Mouse (Mus musculus) megakaryocyte-erythroid progenitor cell, adult 5-6 weeks (primary cell): ENCODE results near the gene Ppp1r16b. TPM values are rescaled to one million over a fixed set of nuclear protein-coding genes. Genes with fewer than 3 reads are reported as not detected.

Source experiments
- ATAC-seq: replicated peaks from 2 replicates; pipeline ENCODE4 v1.8.0; 2016; ENCODE audit warnings: mild to moderate bottlenecking, inconsistent platforms; ENCODE audit not compliant: severe bottlenecking, poor library complexity, low FRiP score, low TSS enrichment
- total RNA-seq, 2 experiments: library from RNA; stranded (forward) in 1 of 2; stranded (reverse) in 1 of 2; fragments of 200-1000, 215-1000 nt in 1 of 2; fragments of >200 nt in 1 of 2; fragmentation: Nextera tagmentation in 1 of 2; gene quantifications; 2 replicates each; pipeline ENCODE4 v1.2.3; 2014 to 2017

Gene Ppp1r16b
- total RNA-seq, 2 experiments from 2014 or later, result 1.6 to 5.0 TPM

DNA sequence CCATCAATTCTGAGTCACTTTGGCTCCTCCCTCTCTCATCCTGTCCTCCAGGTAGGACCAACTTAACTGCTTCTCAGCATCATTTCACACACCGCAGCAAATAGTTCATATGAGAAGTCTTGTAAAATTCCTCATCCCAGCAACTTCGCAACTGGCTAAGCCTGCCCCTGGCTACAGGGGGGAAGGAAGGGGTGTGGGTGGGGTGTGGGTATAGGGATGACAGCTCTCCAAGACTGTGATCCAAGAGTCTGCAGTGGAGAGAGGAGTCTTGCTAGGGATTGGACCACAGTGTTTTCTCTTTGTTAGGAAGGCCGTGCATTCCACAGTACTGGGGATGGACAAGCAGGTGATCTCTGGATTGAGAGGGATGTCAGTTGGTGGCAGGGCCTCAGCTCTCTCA lies 19.7 kb downstream of the Ppp1r16b start:
- ATAC-seq, result no peak

DNA sequence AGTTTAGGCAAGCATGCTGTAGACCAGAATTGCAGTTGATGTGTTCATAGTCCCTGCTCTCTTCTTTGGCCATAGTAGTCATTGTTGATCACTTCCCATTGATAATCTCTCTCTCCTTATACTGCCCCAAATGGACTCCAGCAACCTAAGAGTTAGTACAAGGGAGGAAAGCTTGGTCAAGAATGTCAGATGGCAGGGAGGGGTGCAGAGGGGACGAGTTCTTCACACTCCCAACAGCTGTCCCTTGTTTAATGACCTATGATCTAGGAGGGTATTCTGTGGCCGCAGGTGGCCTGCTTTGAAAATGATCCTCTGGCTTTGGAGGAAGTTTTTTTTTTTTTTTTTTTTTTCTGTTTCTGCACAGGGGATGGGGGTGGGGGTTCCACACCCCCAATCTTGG lies 21.2 kb downstream of the Ppp1r16b start:
- no peak for ATAC-seq

GRCm38 (mm10) chr2:158687804-158688241 lies 22.6 kb downstream of the Ppp1r16b start:
- ATAC-seq, result no peak

DNA sequence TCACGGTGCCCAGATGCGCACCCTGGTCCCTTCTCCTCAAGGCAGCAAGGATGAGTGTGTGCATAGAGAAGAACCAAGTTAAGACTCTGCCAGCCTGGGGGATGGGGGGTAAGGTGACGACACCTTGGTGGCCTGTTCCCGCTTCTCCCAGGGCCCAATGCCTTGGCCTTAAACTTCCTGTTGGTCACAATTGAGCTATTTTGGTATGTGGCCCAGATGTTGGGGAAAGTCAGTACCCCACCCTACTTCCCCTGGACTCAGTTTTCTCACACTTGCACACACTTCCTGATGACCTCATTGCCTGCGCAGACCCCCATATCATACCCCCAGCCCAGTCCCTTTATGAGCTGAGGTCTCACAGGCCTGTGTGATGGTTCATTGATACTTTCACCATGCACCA lies 23.9 kb downstream of the Ppp1r16b start:
- no peak for ATAC-seq

DNA sequence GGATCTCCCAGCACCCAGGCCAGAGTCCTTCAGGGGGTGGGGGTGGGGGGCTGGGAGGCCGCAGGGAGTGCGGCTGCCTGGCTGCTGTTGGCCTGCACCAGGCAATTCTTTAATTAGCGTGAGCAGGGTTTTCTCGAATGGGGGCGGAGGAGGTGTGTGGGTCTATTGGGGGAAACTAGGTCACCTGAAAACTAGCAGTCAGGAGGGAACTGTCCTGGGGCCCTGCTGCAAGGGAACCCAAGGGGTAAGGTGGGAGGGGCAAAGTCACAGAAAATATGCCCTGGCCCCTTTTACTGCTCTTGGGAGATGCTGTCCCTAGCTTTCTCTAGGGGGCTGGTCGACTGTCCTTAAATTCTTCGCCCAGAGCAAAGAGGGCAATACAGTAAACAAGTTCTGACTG lies 24.4 kb downstream of the Ppp1r16b start:
- no peak for ATAC-seq

GRCm38 (mm10) chr2:158690116-158690515 lies 24.9 kb downstream of the Ppp1r16b start:
- ATAC-seq, result no peak

GRCm38 (mm10) chr2:158692191-158692590 lies 27.0 kb downstream of the Ppp1r16b start:
- ATAC-seq, result no peak

- no peak for ATAC-seq
Observed at GRCm38 (mm10) chr2:158695811-158696210, 30.6 kb downstream of the Ppp1r16b start.

- no peak for ATAC-seq
Observed at GRCm38 (mm10) chr2:158696451-158696850, 31.3 kb downstream of the Ppp1r16b start.

- no peak for ATAC-seq
Observed at GRCm38 (mm10) chr2:158699908-158700307, 34.7 kb downstream of the Ppp1r16b start.

DNA sequence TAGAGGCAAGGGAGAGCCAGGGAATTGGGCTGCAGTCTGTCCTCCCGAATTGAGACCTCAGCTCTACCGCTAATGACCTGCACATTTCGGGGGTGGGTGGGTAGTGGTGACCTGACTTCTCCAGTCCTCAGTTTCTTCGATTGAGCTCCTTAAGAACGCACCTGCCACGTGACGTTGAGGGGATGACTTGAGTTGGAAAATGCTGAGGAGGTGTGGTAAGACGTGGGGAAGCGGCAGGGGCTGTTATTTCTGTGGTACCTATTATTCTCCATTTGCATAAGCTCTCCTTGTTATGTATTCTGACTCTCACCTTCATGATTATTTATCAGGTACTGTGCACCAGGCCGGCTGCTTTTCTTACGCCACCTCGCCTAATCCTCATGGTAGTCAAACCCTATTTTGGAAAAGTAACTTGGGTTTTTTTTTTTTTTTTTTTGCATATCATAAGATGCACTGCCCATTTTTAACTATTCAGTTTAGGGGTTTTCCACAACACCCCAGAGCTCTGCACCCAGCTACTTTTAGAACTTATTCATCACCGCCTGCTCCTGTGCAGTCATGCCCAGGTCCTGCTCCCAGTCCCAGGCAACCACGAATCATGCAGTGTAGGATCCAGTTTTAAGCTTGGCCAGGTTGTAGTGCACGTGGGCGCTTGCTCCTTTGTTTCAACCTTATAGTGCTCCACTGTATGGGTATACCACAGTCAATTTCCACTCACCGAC lies 35.5 kb downstream of the Ppp1r16b start:
- ATAC-seq, result no peak

DNA sequence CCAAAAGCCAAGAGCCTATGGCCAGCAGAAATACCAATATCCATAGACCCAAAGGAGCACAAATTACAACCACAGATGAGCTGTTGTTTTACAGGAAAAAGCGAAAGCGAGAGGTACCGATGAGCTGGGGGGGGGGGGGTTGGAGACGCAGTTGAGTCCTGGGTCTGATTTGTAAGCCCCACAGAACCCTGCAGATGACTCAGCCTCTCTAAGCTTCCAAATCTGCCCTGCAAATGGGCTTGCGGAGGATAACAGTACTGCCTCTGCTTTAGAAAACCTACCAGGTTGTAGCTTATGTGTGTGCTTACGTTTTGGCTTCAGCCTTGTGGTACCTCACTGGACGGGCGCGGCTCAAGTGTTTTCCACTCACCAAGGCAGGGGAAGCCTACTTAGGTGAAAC lies 36.3 kb downstream of the Ppp1r16b start:
- ATAC-seq, result no peak

DNA sequence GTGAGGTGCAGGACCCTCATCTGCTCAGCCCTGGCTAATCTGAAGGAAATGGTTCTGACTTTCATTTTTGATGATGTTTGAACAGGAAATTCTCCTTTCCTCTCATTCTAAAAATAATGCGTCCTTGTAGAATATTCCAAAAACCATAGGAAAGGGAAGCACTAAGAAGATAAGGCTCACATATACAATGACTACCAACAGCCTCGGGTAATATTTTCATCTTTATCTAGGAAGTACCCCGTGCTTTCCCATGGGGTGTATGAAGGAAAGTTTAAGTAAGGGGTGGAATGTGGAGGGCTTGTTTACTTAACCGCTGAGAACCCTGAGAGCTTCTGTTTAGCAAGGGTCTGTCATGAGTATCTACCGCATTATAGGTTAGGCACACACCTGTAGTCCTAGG lies 37.0 kb downstream of the Ppp1r16b start:
- ATAC-seq, result no peak

DNA sequence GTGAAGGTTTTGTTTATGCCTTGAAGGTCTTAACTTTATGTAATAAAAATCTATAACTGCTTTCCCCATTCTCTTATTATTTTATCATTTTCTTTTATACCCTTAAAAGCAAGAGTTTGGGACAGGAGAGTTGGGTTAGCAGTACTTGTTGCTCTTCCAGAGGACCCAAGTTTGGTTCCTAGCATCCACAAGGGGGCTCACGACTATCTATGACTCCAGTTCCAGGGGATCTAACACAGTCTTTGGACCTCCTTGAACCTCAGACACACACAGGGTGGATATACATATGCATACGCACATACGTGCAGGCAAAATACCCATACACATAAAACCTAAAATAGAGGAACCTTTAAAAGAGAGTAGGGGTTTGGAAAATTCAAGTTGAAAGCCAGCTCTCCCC lies 39.5 kb downstream of the Ppp1r16b start:
- ATAC-seq, result no peak

- no peak for ATAC-seq
Observed at GRCm38 (mm10) chr2:158705529-158705928, 40.3 kb downstream of the Ppp1r16b start.

GRCm38 (mm10) chr2:158706704-158707408 lies 41.7 kb downstream of the Ppp1r16b start:
- no peak for ATAC-seq

DNA sequence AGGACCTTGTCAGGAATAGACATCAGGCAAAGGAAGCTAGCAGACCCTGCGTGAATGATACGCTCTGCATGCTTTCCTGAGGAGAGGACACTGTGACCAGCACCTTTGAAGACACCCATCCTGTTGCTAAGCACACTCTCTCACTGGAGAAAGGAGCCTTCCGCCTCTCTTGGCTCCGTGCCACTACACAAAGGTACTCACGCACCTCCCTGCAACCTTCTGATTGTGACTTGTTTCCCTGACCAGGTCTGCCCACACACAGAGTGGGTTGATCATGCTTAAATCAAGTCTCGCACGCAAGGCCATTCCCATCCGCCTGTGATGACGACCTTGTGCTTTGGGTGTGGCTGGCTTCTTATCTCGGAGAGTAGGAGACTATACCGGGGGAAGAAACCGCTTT lies 42.9 kb downstream of the Ppp1r16b start:
- no peak for ATAC-seq

DNA sequence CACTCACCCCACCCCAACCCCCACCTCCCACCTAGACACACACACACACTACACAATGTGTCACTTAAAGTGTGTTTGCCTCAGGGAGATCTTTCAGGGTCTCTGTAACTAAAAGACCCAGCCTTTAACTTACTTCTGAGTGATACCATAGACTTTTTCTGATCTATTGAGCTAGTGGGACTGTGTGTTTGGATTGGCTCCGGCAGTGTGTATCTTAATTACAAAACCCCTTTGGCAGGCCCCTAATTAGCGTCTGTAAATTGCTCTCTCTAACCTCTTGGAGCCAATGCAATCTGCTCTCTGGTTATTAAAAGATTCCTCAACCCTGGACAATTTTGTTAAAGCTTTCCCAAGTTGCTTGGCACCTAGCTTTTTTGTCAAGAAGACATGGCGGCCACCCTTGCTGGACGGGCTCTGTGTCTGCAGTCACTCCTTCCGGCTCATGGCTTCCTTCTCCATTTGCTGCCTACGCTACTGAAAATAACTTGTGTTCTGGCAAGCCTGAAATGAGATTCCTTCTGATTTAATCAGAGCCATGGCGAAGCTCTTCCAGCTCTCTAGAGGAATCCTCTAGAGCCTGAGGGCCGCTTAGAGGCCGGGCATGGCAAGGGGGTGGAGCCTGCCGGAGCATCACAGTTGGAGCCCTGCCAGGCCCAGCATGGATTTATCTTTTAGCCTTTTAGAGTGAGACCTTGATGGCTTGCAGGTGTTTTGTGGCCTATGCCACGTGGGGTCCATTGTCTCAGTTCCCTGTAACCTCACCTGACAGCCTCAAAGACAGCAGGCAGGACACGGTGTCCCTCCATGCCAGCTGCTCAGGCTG lies 46.9 kb downstream of the Ppp1r16b start:
- no peak for ATAC-seq

DNA sequence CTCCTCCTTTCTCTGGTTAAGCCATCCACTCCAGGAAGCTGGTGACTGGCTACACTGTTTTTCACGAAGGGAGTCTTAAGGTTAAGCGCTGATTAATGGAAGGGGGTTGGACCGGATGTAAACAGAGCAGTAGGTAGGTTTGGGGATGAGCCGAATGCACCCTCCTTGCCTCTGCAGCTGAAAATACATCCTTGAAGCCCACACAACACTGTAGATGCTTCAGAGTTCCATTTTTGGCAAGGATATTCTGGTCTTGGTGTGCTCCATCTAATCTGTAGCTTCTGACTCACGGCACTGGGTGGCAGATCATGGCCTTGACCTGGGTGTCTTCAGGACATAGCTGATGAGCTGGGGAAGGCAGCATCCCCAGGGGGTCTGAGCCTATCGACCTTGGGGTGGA lies 49.6 kb downstream of the Ppp1r16b start:
- ATAC-seq, result no peak

DNA sequence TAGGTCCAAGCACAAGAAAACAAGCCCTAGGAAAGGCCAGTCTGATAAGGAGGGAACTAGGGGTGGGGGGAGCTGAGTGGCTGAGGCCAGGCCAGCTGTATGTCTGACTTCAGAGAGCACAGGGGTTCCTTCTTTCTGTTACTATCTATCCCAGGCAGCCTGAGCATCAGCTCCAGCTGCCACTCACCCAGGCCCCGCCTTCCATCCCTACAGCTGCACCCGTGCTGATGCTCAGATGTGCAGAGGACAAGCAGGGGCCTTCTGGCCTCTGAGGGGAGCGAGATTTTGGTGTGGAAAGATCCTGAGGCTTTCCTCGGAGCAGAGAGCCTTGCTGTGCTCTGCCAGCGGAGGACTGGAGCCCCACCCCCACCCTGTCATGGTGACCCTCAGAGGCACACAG lies 50.9 kb downstream of the Ppp1r16b start:
- ATAC-seq, result no peak
